Mouse (Mus musculus) NIH3T3 (cell line): Measurements from ENCODE around the gene Pop5.

Experiments used
- DNase-seq: peaks from one replicate; pipeline ENCODE4 v3.0.0-alpha.2; 2012; ENCODE audit warnings: low read depth

Pop5 gene

DNA sequence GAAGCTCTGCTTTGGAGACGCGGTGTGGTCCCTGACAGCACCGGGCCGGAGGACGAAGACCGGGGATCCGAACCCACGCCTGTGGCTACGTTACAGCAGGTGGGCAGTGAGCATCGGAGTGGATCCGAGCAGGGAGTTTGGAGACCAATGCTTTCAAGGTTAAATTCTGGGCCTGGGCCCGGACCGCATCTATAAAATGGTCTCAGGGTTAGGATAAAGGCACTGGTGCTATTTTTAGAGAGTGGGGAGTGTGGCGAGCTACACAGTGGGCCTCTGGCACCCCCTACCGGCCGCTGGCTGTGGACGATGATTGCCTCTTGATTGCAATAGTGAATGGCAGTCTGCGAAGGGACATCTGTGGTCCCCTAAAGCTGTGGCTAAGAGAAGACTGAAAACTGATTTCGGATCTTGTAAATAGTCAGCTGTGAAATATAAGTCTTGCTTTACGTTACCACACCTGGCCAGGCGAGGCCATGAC, at the start of gene Pop5:
Pop5 (plus strand) TSS at position 51 of the 478 bp plus-strand sequence.
- DNase-seq, result peak; percentile 93

DNA sequence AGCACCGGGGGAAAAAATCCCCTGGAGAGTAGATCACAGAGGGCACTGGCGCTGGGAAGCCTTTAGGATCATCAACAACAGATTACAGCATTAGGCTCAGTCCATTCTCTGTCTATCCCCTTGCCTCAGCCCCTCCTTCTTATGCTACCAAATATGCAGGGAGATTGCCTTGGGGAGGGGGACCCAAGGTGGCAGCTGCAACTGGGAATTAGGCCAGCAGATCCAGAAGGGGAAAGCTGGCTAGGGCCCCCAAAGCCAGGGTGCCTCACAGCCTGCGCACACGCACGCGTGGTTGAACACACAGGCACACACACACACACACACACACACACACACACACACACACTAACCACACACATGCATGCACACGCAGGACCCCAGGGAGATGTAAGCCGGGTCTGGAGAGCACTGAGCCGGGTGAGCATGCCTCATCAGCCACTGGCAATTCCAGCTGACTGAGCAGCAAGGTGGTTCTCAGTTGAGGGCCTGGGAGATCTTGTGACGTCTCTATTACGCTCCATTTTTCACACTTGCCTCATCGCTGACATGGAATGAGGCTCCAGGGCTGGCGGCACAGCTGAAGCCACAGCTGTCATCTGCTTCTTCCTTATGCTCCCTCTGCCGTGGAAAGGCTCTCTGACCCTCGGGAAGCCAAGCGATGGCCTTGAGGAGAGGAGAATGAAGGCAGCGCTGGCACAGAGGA, 49.1 kb upstream of the Pop5 start:
- DNase-seq, result peak; percentile 32

DNA sequence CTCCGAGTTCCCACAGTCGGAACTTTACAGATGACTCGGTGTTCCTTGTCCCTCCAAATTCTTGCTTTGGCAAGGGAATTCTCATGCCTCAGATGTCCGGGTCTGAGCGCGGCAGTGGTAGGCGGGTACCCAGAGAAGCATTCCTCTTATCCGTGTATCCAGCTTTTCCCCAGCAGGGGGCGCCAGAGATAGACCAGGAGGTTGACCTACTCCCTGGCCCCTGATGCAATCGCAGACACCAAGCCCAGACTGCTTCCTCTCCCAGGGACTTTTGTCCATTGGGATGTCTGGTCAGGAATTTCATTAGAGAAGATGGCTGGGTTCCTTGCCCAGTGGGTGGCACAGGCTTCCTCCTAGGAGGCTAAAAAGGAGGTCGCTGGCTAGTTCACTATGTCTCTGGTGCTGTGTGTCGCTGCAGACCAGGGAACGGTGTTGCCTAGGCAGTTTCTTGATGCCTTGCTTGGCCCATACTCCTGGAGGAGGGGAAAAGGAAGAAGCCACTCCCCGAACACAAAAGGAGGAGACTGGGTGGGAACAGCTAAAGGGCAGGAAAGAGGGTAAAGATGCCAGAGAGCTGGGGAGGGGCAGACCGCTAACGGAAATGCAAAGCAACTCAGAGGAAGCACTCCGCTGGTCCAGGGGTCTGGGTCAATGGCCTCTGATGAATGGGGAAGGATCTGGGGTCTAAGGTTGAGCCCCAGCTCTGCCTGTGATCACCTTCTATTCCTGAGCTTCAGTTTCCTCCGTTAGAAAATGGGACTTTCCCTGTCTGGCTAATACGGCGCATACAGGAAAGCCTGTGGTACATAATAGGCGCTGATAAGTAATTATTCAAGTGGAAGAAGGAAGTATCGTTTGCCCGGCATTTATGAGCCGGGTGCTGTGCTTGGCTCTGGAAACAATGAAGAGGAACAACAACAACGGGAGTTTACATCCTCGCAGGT, 48.2 kb upstream of the Pop5 start:
- DNase-seq, result peak; percentile 88

DNA sequence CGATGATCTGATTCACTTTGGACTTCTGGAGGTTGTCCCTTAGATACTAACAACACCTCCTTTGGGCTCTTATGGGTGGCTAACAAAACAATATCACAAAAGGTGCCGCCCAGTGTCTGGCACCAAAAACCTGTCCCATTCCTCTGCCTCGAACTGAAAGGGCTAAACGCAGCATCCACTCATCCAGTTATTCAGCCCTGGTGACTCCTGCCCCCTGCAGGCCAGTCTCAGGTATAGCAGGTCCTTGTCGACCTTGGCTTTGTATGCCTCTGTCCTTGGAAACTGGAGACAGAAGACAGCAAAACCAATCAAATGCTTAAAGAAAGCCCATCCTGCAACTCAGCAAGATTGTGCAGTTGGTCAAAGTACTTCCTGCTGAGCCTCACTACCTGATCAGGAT, 46.8 kb upstream of the Pop5 start:
- peak; percentile 62 for DNase-seq

DNA sequence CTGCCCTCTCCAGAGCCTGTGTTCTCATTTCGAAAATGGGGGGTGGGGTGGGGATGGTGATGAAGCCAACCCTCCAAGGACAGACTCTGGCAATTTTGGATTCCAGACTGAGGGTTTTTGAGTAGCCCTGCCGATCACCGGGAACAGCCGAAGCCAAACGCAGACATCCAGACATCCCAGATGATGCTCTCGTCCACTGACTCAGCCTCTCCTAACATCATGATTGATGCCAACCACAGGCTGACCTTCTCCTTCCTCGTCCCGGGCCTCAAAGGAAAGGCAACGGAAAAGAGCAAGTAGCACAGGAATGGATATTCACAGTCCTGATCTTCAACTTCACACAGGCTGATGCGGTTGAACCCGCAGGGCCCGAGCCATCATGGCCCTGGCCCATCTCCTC, 45.6 kb upstream of the Pop5 start:
- no peak for DNase-seq

DNA sequence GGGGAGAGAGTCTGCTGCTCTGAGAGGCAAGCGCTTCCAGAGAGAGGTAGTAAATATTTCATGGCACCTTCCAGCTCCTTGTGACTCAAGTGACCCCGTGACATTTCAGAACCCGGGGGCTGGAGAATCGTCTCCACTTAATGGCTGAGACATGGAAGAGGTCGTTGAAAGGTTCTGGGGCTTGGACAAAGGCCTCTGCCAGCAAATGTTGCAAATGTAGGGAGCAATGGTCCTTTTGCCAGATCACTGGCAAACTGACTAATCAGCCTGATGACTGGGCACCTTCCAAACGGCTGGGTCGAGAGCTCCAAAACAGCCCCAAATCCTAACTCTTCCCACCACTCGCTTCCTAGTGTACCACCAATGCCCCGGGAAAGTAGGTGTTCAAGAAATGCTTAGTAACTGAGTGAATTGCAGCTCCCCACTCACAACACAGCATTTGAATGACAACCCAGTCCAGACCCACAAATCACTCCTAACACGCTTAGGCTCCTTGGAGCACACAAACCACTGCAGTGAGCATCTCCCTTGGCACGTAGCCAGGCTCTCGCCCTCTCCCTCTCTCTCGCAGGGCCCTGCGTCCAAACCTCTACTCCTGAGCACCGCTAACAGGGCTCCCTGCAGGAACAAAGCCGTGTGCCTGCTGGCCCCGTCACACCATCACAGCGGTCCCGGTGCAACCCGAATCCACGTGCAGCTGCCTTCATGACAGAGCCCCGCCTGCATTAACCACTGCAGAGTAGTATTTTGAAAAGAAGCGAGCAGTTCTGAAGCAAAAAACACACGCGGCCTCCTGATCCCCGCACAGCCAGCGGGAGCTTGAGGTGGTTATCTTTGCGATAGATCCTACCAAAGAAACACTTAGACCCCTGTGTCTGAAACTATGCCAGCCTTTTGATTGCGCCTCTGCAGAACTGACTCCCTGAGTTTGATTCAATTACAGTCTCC, 43.5 kb upstream of the Pop5 start:
- peak; percentile 52 for DNase-seq

DNA sequence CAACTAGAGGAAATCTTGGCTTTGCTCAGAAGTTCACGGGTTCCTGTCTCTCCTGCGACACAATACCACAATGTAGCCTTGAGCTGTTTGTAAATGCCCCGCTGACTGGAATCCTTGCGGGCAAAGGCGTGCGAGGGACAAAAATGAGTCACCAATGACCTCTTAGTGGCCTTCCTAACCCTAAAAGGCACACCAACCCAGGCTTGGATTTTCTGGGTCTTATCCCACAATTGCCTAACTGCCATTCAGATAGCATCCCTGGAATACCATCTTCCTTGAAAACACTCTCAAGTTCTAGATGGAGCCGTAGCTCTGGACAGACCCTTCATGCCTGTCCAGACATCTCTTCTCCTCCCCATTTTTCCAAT, 42.8 kb upstream of the Pop5 start:
- DNase-seq, result no peak

DNA sequence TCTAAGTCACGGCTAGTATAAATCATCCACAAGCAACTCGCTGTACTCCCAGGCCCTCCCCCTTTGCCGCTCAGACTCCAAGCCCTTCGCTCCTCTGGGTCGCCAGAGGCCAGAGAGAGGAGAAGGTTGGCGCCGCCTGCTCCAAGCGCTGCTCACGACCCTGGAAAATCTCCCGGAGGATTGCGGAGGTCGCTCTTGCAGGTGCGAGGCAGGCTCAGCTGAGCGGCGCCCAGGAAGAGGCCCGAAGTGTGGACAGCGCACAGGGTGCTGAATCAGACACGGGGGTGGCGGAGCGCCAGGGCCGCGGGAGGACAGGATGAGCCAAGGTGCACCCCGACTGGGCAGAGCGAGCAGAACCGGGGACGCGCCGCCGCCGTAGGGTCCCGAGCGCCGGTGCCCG, 42.4 kb upstream of the Pop5 start:
- peak; percentile 20 for DNase-seq

DNA sequence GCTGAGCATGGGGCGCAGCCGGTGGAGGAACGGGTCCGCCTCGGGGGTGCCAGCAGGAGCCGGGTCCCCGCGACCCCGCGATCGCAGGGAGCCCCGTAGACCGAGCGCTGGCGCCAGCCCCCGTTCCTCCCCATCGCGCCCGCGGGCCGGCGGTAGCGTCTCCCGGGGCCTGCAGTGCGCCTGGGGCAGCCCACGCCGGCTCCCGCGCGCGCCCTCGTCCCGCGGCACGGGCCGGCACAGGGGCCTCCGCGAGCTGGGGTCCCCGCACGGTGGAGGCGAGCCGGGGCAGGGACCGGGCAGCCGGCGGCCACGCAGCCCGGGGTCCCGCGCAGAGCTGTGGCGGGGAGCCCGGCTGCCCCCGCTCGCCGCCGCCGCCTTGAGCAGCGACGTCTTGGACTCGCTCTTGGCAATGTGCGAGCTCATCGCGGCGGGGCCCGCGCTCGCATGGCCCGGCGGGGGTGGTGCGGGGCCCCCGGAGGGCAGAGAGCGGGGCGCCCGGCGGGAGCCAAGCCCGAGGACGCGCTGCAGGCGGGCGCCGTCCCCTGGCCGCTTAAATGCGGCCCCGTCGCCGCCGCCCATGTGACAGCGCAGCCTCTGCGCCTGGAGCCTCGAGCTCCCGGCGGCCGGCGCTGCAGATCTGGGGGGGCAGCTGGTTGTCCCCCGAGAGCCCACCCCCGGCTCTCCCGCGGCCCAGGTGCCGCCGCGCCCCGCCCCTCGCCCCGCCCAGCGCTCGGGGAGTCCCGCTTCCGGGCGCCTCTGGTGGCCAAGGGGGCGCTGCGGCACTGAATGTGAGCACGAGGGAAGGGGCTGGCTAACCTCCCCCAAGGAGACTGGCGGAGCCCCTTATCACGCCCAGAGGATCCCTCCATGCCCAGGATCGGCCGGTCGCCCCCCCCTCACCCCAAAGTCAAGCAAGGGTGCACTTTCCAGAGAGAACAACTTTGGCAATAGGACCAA, 41.7 kb upstream of the Pop5 start, which contains the start of gene Cabp1:
Cabp1 (minus strand) TSS at position 713 of the 957 bp plus-strand sequence.
- DNase-seq, result no peak

DNA sequence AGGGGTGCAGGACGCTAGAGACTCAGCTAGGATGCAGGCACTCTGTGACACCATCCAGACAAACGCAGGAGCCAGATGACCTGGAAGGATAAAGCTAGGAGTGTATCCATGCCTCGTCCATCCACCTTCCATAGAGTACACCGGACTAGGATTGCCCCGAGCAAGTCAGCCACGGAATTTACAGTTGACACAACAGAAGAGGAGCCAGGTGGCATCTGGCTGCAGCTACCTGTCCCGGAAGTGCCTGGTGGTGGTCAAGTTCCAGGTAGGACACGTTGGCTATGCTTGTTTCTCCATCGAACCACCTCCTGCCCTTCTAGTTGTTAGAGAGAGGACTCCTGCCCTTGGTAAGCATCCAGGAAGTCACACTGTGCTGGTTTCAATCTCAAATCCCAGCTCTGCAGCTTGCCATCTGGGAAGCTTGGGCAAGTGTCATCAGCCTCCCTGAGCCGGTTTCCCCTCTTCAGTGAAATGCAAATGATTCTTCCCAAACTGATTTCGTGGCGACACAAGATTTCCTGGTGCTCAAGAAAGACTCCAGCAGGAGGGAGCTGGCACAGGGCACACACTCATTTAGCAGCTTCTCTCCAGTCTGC, 40.9 kb upstream of the Pop5 start:
- no peak for DNase-seq

DNA sequence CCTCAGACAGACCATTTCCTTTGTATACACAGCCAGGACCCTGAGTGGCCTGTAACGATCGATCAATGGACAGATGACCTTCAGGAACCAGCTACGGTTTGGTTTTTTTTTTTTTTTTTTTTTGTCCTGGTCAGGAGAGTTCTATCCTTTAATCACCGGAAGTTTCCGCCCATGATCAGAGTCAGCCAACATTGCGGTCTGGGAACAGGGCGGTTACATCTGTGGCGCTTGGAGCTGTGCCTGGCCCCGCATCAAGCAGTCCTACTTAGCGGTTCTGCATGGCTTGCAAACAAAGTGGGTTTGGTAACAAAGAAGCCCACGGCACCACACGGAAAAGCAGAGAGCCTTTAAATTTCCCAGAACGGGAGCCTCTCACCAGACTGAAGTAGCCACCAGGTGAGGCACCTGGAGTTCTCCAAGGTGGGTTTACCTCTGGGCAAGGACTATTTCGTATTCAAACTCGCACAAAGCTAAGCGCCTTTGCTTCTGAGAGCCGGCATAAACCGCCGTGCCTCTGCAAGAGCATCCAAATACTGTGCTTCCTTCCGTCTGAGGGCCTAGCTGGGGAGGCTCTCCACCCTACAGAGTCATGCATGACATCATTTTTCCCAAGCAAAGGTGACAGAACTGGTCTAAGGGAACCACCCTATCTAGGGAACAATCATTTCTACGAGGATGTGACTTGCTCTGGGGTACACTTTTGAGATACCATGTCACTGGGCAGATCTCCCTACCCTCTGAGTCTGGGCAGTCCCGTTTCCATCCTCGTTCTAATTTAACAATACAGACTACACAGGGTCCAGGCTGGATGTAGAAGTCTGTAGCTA, 31.7 kb upstream of the Pop5 start:
- no peak for DNase-seq

DNA sequence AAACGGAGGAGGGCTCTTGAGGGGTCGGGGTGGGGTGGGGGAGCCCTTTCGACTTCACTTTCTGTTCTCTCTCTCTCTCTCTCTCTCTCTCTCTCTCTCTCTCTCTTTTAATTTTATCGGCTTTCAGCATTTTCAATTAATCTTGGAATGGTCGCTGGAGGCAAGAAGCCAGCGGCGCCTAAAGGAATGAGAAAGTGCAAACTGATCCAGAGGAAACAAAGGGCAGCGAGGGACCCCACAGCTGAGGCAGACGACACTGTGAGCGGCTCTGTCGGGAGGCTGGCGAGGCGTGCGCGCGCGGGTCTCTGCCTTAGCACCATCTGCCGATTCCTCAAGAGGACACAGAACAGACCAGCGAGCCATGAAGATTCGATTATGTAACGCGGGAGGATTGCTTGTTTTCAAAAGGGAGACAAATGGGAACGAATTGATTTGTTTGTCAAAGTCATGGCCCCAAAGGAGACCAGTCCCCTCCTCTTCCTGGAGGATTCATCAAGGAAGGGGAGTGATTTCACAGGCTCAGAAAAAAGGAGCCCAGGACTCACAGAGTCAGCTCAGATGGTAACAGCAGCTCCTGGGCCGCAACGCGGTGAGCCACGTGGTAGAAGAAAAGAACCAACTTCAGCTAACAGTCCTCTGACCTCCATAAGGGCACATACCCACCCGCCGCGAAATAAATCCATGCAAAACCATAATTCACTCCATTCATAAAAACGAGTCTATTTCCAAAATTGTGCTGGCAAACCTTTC, 30.9 kb upstream of the Pop5 start:
- no peak for DNase-seq

DNA sequence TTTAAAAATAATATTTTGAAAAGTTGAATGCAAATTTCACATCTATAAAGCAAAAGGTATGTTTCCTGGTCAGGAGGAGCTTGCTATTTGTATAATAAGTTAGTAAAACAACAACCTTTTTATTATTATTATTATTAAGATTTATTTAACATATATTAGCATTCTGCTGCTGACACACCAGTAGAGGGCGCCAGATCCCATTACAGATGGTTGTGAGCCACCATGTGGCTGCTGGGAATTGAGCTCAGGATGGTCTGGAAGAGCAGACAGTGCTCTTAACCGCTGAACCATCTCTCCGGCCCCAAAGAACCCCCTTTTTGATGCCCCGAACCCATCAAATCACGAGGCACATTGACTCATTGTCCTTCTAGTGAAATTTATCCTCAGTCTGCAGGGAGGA, 28.4 kb upstream of the Pop5 start:
- no peak for DNase-seq

DNA sequence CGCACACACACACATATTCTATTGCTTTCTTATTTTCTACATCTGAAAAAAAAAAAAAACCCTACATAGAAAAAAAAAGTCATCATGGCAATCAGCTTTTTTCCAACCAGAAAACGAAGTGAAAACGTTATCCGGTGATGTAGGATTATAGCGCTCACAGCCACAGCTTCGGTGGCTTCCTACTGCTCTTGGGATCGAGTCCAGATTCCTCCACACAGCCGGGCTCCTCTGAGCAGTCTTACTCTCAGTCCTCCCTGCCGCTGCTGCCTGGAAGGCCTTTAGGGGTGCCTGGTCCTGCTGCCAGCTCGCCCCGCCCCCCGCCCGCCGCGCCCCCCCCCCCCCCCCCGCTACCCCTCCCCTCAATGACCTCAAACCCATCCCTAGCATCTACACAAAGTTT, 27.7 kb upstream of the Pop5 start:
- DNase-seq, result no peak

DNA sequence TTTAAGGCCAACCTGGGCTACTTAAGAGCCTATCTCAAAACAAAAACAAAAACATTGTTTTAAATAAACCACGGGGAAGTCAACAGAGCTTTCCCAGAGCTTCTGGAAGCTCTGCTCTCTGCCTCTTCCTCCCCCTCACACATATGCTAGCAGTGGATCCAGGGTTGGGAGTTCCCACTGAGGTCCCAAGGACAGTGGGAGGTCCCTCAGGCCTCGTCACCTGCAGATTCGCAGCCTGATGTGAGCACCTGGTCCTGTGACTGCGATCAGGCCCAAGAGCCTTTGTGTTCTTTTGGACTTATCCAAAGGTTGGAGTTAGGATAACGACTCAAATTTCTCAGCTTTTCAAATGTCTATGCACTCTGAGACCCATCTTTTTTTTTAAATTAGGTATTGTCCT, 27.0 kb upstream of the Pop5 start:
- no peak for DNase-seq

DNA sequence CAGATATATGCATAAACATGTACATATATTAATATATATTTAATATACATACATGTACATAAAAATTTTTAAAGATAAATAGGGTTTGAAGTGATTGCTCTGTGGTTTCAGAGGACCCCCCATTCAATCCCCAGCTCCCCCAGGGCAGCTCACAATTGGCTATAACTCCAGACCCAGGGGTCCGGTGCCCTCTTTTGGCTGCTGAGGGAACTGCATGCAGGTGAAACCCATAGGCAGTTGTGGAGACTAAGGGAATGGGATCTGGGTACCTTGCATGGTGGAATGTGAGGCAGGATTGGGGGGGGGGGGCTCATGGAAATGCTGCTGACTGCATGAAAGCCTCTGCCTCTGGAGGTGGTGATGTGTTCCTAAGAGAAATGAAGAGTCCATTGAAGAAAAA, 25.3 kb upstream of the Pop5 start:
- DNase-seq, result peak; percentile 52

DNA sequence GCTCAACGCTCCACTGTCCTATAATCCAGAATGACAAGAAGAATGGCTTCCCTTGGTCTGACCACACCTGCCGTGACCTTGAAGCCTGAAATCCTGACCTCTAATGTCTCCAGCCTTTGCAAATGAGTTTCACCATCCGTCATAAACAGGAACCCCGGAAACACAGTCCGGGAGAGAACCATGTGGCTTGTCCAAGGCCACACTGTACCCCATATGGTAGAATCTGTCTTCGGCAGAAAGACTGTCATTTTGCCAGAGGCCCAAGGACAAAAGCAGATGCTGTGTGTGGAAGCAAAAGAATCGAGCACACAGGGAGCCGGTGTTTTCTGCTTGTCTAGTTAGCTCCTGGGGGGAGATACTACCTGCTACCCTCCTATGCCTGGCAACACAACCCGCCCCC, 23.2 kb upstream of the Pop5 start:
- DNase-seq, result no peak

DNA sequence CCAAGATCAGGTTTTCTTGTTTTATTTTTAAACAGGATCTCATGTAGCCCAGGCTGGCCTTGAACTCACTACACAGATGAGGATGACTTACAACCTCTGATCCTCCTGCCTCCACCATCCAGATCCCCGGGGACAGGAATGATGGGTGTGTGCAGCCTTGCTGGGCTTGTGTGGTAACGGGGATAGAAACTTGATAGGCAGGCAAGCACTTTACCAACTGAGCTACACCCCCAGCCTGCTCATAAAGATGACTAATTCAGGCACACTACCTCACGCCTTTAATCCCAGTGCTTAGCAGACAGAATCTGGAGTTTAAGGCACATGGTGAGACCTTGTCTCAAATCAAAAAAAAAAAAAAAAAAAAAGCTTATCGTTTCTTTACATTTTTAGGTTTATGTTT, 22.8 kb upstream of the Pop5 start:
- peak; percentile 54 for DNase-seq

DNA sequence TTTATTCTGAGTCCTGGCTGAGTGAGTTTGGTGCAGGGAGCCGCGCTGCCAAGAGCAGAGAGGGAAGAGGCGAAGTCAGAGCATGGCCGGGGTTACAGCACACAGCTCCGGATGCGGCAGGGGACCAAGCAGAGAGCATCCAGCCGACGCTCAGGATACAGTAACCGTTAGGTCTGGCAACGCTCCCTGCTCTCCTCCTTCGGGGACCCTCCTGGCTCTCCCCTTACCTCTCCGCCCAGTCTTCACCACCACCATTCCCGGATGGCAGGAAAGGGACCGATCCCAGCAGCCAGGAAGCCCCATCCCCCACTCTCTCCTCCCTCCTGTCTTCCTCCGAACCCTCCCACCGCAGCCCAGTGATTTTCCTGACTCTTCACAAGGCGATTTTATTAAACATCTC, 20.8 kb upstream of the Pop5 start:
- DNase-seq, result no peak
